Mouse (Mus musculus): ENCODE results near the gene Notch1. TPM values are rescaled to one million over a fixed set of nuclear protein-coding genes. Genes with fewer than 3 reads are reported as not detected.

The Notch1 gene
- polyA plus RNA-seq, 1 experiment from 2014 or later: 15.5 TPM

DNA sequence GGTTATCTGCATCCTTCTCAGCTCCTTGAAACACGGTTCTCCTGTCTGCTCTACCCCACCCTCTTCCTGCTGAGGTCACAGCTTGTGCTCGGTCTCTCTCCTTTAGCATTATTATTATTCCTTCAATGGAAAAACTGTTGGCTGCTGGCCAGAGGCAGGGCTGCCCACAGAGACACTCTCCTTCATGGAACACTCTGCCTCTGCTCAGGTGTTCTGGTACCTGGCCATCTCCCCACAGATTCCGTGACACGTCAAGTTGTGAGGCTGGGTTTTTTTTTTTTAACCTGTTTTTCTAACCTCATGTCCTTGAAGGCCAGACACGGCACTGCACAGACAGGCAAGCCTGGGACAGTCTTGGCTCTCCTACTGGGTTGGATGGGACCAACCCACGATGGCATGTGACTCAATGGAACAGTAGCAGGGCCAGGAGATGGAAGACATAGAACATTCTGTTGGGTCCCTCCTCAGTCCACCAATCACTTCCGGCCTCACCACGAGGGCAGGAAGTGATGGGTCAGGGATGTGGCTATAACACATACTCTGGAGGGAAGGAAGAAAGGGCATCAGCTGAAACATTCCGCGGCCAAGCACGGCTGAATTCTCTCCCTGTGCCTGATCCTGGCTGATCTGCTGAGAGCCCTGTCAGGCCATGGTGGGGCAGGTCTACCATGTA is 18.5 kb downstream of the Notch1 start:
- Histone ChIP-seq H3K4me1 (peaks cover 97% of the 10 kb centered on the region), H3K27ac (no peak overlapping the region), H3K9me3 (no peaks in the 10 kb centered on the region), H3K27me3 (peaks cover 11% of the 10 kb centered on the region; the same call in 1 of the 2 replicates), H3K4me3 (no peak overlapping the region), H3K9ac (no peak overlapping the region), H3K36me3 (peaks cover 3% of the 10 kb centered on the region; the same call in 1 of the 2 replicates), H3K4me2 (replicated peaks) (peak overlapping the region; percentile 23)
- no peak for ATAC-seq (ENCODE audit: low FRiP score, low read depth)
- WGBS: 73% methylated on average over 11 of the region's 11 CpGs

DNA sequence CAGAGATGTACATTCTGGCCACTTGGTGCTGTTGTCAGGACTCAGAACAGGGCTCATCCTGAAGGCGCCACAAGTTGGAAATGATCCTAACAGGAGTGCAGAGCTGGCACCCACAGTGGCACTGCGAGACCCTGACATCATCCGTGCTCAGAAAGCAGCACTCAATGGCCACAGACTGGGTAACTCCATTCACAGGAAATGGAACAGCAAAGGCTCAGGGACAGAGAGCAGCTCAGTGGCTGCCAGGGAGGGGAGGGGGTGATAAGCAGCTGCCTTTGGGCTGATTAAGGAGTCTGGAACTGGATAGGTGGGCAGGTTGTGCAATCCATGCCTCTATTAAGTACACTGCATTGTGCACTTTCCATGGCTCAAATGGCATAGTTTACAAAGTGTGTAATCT is 20.0 kb downstream of the Notch1 start:
- Histone ChIP-seq H3K4me3 (no peak overlapping the region), H3K9ac (no peak overlapping the region), H3K4me1 (peaks cover 94% of the 10 kb centered on the region), H3K9me3 (no peaks in the 10 kb centered on the region), H3K4me2 (replicated peaks) (no peak overlapping the region), H3K27me3 (0 out of 2 replicates have a peak, but pooled peaks cover 3% of the 10 kb centered on the region), H3K27ac (no peak overlapping the region), H3K36me3 (peaks cover 3% of the 10 kb centered on the region; the same call in 1 of the 2 replicates)
- 84% methylated on average over 3 of the region's 3 CpGs for WGBS
- no peak for ATAC-seq (ENCODE audit: low FRiP score, low read depth)

DNA sequence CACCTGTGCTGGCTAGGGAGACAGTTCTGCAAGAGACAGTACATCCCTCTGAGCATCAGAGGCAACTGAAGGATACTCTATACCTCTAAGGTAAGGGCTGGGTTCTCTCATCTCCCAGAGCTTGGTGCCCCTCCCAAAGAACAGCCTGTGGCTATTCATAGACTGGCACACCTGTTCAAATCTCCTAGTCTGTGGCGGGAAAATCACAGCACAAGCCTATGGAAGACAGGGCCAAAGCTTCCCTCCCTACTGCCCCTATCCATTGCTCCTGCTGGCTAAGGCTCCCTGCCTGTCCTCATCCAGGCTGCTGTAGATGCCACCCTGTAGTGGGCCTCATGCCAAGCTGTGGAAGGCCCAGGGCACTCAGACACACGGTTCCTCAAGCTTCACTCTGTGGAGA is 20.8 kb downstream of the Notch1 start:
- Histone ChIP-seq H3K9ac (no peak overlapping the region), H3K4me3 (no peak overlapping the region), H3K27me3 (no peaks in the 10 kb centered on the region), H3K4me1 (peaks cover 94% of the 10 kb centered on the region), H3K9me3 (no peaks in the 10 kb centered on the region), H3K4me2 (replicated peaks) (no peak overlapping the region), H3K27ac (no peak overlapping the region), H3K36me3 (peaks cover 3% of the 10 kb centered on the region; the same call in 1 of the 2 replicates)
- no peak for ATAC-seq (ENCODE audit: low FRiP score, low read depth)
- 76% methylated on average over 2 of the region's 2 CpGs for WGBS

DNA sequence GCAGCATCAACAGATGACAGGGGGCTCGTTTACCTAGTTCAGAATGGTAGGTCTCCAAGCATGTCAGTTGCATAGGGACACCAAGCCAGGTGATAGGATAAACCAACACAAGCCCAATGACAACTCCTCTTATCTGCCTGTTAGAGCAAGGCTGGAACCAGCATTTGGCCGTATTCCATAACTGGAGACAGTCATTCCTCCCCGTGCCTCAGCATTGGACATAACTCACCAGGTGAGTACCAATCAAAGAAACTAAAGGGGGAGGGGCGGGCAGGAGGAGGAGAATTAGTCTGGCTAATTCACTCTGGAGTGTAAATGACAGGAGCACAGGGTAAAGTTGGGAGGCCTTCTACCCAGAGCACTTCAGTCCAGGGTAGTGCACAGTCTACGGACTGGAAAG is 21.5 kb downstream of the Notch1 start:
- ATAC-seq (ENCODE audit: low FRiP score, low read depth): no peak
- WGBS: 49% methylated on average over 5 of the region's 5 CpGs
- Histone ChIP-seq H3K4me1 (peaks cover 94% of the 10 kb centered on the region), H3K36me3 (peaks cover 2% of the 10 kb centered on the region; the same call in 1 of the 2 replicates), H3K9me3 (no peaks in the 10 kb centered on the region), H3K27ac (peak overlapping the region; percentile 75), H3K4me3 (no peak overlapping the region), H3K4me2 (replicated peaks) (peak overlapping the region; percentile 41; the same call in 1 of the 2 replicates), H3K27me3 (no peaks in the 10 kb centered on the region), H3K9ac (no peak overlapping the region)

DNA sequence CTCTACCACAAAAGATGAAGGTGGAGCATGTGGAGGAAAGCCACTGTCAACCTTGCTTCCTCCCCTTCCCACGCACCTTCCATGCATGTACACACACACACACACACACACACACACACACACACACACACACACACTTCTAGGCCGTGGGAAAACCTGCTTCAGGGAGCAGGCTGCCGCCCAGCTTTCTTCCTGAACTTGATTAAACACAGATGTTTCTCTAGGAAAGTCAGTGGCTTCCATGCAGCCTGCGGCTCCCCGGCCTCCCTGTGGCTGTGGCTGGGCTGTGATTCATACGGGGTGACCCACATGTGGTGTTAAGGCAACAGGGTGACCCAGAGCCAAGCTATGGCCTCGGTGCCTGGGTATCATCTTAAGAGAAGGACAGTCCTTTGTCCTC is 22.1 kb downstream of the Notch1 start:
- peak overlapping the region; percentile 41 for H3K4me2 ChIP-seq (replicated peaks)
- no peaks in the 10 kb centered on the region for H3K27me3 ChIP-seq
- peaks cover 94% of the 10 kb centered on the region for H3K4me1 ChIP-seq
- peak overlapping the region; percentile 75 for H3K27ac ChIP-seq
- ATAC-seq (ENCODE audit: low FRiP score, low read depth): peak; percentile 58
- no peak overlapping the region for H3K4me3 ChIP-seq
- H3K9me3 ChIP-seq: no peaks in the 10 kb centered on the region
- H3K9ac ChIP-seq: no peak overlapping the region
- 10% methylated on average over 7 of the region's 7 CpGs for WGBS
- H3K36me3 ChIP-seq: no peaks in the 10 kb centered on the region

DNA sequence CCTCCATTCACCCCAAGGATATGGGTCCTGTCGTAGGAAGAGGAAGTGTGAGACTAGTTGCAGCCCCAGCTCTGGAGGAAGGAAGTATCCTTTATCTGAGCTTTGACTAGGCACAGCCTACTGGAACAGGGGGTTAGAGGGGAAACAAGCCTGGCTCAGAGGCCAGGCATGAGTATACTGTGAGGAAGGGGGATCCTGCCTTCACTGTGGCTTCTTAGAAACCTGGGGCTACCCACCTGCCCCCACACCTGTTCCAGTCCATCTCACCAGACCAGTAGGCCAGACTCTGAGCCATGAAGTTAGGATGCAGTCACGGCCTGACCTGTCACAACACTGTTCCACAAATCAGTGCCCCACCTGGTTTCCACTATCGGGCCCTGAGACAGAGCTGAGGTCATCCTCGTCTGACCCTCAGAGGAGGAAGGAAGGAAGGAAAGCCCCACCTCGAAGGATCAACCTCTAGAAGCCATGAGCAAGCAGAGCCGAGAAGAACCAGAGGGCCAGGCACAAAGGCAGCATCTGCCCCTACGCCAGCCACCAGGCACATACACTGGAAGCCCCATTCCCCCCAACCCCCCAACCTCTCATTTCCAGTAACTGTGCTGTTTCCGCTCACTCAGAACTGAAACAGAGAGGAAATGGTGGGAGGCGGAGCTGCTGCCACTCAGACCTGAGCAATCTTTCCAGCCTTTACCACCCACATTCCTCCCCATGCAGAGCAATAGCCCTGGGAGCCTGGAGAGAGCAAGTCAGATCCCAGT is 23.3 kb downstream of the Notch1 start:
- Histone ChIP-seq H3K9ac (no peak overlapping the region; the same call in 1 of the 2 replicates), H3K4me3 (no peak overlapping the region), H3K27ac (peak overlapping the region; percentile 75), H3K36me3 (no peaks in the 10 kb centered on the region), H3K27me3 (no peaks in the 10 kb centered on the region), H3K4me2 (replicated peaks) (peak overlapping the region; percentile 41), H3K4me1 (peaks cover 95% of the 10 kb centered on the region), H3K9me3 (no peaks in the 10 kb centered on the region)
- ATAC-seq (ENCODE audit: low FRiP score, low read depth): no peak
- 23% methylated on average over 9 of the region's 9 CpGs for WGBS

DNA sequence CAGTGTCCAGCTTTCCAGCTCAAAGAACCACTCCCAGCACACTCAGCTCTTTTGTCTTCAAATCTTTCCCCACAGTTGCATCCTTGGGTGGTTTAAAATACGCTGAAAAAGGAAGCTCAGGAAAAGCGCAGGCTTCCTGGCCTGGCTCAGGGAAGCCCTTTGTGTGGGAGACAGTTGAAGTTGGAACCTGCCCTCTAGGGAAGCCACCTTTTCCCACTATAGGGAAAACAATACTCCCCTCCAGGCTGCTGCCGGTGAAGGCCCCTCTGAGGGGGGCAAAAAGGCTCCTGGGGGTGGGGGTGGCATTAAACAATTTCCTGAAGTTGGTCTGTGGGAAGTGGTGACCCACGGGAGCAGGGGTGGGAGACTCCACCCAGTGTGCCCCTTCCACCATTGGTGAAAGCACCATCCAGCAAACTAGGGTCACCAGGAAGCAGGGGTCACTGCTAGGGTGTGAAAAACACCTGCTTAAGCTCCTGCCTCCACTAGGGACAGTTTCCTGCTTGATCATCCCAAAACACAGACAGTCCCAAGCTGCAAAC is 25.6 kb downstream of the Notch1 start:
- ATAC-seq (ENCODE audit: low FRiP score, low read depth): no peak
- peaks cover 95% of the 10 kb centered on the region for H3K4me1 ChIP-seq
- H3K4me2 ChIP-seq (replicated peaks): no peak overlapping the region
- H3K4me3 ChIP-seq: no peak overlapping the region
- no peaks in the 10 kb centered on the region for H3K27me3 ChIP-seq
- H3K9ac ChIP-seq: 0 out of 2 replicates have a peak overlapping the region, but pooled peaks have one; percentile 31
- H3K9me3 ChIP-seq: no peaks in the 10 kb centered on the region
- H3K27ac ChIP-seq: peak overlapping the region; percentile 15; the same call in 1 of the 2 replicates
- WGBS: 49% methylated on average over 4 of the region's 4 CpGs
- no peaks in the 10 kb centered on the region for H3K36me3 ChIP-seq

DNA sequence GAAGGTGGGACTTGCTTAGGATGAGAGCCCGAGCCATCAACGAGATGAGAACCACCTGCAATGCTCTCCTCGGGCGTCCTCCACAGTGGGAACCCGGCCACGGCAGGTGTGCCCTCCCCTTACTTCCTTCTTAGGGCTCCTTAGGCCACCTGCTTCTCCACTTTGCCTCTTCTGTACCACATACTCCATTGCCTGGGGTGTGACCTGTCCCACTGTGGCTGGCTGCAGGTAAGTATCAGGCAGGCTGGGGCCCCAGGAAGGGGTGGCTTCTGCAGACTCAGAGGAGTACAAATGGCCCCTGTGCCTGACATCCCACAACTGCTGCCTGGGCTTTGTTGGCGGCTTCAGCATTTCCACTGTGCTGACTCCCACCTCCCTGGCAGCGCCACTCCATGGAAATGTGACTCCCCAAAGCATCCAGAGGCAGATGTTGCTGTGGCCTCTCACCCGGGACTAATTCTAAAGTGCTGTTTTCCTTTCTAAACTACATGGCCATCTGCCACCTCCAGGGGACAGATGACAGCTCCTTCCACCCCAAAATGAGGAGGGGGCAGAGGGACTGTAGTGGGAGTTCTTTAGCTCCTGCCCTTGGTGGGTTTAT is 27.8 kb downstream of the Notch1 start:
- no peak for ATAC-seq (ENCODE audit: low FRiP score, low read depth)
- Histone ChIP-seq H3K4me1 (peaks cover 86% of the 10 kb centered on the region), H3K9ac (0 out of 2 replicates have a peak overlapping the region, but pooled peaks have one; percentile 19), H3K9me3 (no peaks in the 10 kb centered on the region), H3K27me3 (no peaks in the 10 kb centered on the region), H3K27ac (peak overlapping the region; percentile 33; the same call in 1 of the 2 replicates), H3K4me2 (replicated peaks) (no peak overlapping the region; the same call in 1 of the 2 replicates), H3K36me3 (peaks cover 9% of the 10 kb centered on the region), H3K4me3 (no peak overlapping the region)
- 36% methylated on average over 9 of the region's 9 CpGs for WGBS

DNA sequence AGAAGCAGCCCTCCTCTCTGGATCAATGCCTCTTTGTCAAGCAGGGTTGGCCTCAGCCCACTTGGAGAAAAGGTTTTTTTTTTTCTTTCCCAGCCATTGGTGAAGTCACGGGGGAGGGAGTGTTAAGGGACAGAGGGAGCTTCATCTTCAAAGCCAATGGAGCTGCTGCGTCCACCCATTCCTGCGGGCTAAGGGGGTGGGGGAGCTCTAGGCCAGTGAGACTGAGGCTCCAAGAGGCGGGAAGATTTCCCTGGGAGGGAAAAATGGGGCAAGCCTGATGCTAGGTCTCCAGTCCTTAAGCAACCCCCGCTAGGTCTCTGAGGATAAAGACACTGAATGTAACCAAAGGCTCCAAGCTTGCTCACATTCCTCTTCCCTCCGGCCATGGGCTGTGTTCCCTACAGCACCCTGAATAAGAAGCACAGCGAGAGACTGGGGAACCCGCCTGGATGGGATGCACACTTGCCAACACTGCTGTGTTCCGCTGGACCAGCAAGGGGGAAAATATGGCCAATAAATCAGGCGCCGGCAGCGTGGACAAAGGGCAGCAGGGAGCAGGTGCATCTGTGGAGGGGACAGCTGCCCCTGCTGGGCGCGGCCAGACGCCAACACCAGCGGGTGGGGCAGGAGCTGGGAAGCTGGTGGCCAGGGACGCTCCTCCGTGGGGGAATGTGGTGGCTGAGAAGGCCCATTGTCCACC is 29.0 kb downstream of the Notch1 start:
- 34% methylated on average over 18 of the region's 18 CpGs for WGBS
- no peaks in the 10 kb centered on the region for H3K9me3 ChIP-seq
- ATAC-seq (ENCODE audit: low FRiP score, low read depth): no peak
- peak overlapping the region; percentile 37 for H3K4me2 ChIP-seq (replicated peaks)
- H3K9ac ChIP-seq: no peak overlapping the region; the same call in 1 of the 2 replicates
- H3K36me3 ChIP-seq: peaks cover 19% of the 10 kb centered on the region
- H3K4me1 ChIP-seq: peaks cover 85% of the 10 kb centered on the region
- no peak overlapping the region for H3K4me3 ChIP-seq
- H3K27ac ChIP-seq: peak overlapping the region; percentile 79
- H3K27me3 ChIP-seq: no peaks in the 10 kb centered on the region

DNA sequence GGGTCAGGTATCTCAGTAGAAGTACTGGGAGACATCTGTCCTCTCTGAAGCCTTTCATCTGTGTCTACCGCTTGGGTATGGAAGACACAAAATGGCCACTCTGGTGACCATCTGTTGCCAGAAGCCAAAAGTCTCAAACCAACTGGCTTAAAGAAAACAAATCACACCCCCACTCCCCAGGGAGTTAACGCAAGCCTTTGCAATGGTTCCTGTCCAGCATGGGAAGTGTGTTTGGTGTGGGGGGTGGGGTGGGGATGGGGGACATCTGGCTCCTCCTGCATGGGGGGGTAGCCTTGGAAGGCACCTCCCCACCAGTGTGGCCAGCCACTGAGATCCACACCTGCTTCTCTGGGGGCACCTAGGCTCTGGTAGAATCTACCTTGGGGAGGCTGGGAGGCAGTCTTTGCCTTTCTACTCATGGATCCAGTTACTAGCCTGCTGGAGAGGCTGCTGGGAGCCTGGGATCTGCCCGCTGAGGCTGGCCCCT is 29.6 kb downstream of the Notch1 start:
- no peaks in the 10 kb centered on the region for H3K9me3 ChIP-seq
- WGBS: 31% methylated on average over 3 of the region's 3 CpGs
- H3K4me2 ChIP-seq (replicated peaks): peak overlapping the region; percentile 37
- H3K4me1 ChIP-seq: peaks cover 85% of the 10 kb centered on the region
- 0 out of 2 replicates have a peak overlapping the region, but pooled peaks have one; percentile 25 for H3K9ac ChIP-seq
- H3K4me3 ChIP-seq: no peak overlapping the region
- no peak for ATAC-seq (ENCODE audit: low FRiP score, low read depth)
- H3K27ac ChIP-seq: peak overlapping the region; percentile 79; the same call in 1 of the 2 replicates
- no peaks in the 10 kb centered on the region for H3K27me3 ChIP-seq
- H3K36me3 ChIP-seq: peaks cover 25% of the 10 kb centered on the region

DNA sequence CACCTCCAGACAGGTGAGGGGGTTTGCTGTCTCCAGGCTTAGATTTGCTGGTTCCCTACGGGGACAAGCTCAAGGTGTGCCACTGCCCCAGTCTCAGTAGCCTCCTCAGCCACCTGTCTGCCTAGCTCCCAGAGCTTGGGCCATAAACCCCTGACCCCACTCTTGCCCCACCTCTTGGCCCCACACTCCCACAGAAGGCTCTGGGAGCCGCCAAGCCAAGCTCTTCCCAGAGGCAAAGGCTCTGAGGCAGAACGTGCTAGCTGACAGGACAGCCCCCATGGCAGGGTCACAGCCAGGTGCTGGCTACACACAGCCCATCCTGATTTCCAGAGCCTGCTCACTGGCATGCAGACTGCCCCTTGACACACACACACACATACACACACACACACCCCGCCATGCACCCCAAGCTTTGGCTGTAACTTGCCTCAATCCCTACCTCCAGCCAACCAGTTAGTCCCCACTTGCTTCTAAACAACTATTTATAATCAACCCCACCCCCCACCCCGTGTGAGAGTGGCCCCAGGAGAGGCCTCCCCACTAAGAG is 30.1 kb downstream of the Notch1 start:
- Histone ChIP-seq H3K9ac (peak overlapping the region; percentile 40; the same call in 1 of the 2 replicates), H3K4me3 (no peak overlapping the region), H3K4me1 (peaks cover 85% of the 10 kb centered on the region), H3K4me2 (replicated peaks) (peak overlapping the region; percentile 37), H3K27me3 (no peaks in the 10 kb centered on the region), H3K9me3 (no peaks in the 10 kb centered on the region), H3K36me3 (peaks cover 29% of the 10 kb centered on the region), H3K27ac (peak overlapping the region; percentile 79; the same call in 1 of the 2 replicates)
- ATAC-seq (ENCODE audit: low FRiP score, low read depth): no peak
- 19% methylated on average over 5 of the region's 5 CpGs for WGBS
